Mouse (Mus musculus) left cerebral cortex, postnatal 25 days (tissue): Measurements from ENCODE around the gene Krtap10-4. TPM values are rescaled to one million over a fixed set of nuclear protein-coding genes. Genes with fewer than 3 reads are reported as not detected.
"Not testable (repeated sequence)": the region's sequence is repeated elsewhere in the genome, so short reads cannot be mapped to it uniquely, and the experiment has no call there.

Source experiments
- DNase-seq, 2 experiments: peaks; one replicate each; pipeline ENCODE4 v3.0.0; 2022; ENCODE audit warnings: low spot score in 2 of 2, mixed read lengths in 1 of 2
- intact Hi-C: fragments of 180-260 bp; cut with DNase I; formaldehyde crosslinking; loops from one replicate; pipeline ENCODE4 v1.15.1; 2025
- total RNA-seq, 2 experiments: library from RNA; stranded (reverse); gene quantifications; 2 replicates each; pipeline ENCODE4 v1.2.3; 2021

The Krtap10-4 gene
- total RNA-seq, 2 experiments from 2014 or later, result not detected

GRCm38 (mm10) chr10:77797677-77798076 is 29.2 kb downstream of the Krtap10-4 start:
- intact Hi-C loops, result no loop called here
- DNase-seq, result no peak

GRCm38 (mm10) chr10:77794976-77795375 is 31.9 kb downstream of the Krtap10-4 start, which contains the start of gene Gm9639:
Gene Gm9639 (minus strand): TSS chr10:77795076.
- intact Hi-C loops, result no loop called here
- no peak for DNase-seq

GRCm38 (mm10) chr10:77788621-77789020 is 38.3 kb downstream of the Krtap10-4 start:
- no peak for DNase-seq
- intact Hi-C loops, result no loop called here

- peak in 1 of 2 experiments; percentile 46 for DNase-seq
- intact Hi-C loops, result not testable (repeated sequence)
These were observed 39.0 kb downstream of the Krtap10-4 start, which contains the start of gene Gm7137 for GRCm38 (mm10) chr10:77787876-77788275. Gene Gm7137 (minus strand): TSS chr10:77788200.

GRCm38 (mm10) chr10:77783396-77783795 is 43.5 kb downstream of the Krtap10-4 start:
- DNase-seq, intact Hi-C loops: not testable (repeated sequence)

GRCm38 (mm10) chr10:77782442-77782841 is 44.5 kb downstream of the Krtap10-4 start, which contains the start of gene Gm3250:
Gene Gm3250 (minus strand): TSS chr10:77782542.
- intact Hi-C loops, DNase-seq: not testable (repeated sequence)

GRCm38 (mm10) chr10:77776844-77777243 is 50.1 kb downstream of the Krtap10-4 start, which contains the start of gene Gm7138:
Gene Gm7138 (minus strand): TSS chr10:77776944.
- DNase-seq, intact Hi-C loops: not testable (repeated sequence)

Other genes with a start within 250 kb of the Krtap10-4 start
- gene Pttg1ip, start 245.4 kb downstream of the Krtap10-4 start, total RNA-seq, result 10 to 100 TPM; 71.0 to 87.6 TPM
- gene Sumo3, start 221.0 kb downstream of the Krtap10-4 start, total RNA-seq, result 100 to 1,000 TPM; 133 to 140 TPM
- 10 to 100 TPM; 14.2 to 16.3 TPM for gene Gm49325, start 220.9 kb downstream of the Krtap10-4 start, total RNA-seq
- gene Ube2g2, start 204.8 kb downstream of the Krtap10-4 start, total RNA-seq, result 10 to 100 TPM; 43.7 to 51.3 TPM
- under 1 TPM in 1 of 2 experiments, not detected in 1; 0.14 TPM for gene Tspear, start 140.5 kb downstream of the Krtap10-4 start, total RNA-seq
- gene Gm19402, start 136.3 kb downstream of the Krtap10-4 start, total RNA-seq, result not detected
- not detected for gene Gm9508, start 129.9 kb downstream of the Krtap10-4 start, total RNA-seq
- not detected for gene Gm10272, start 120.5 kb downstream of the Krtap10-4 start, total RNA-seq
- gene Gm10024, start 115.6 kb downstream of the Krtap10-4 start, total RNA-seq, result not detected
- gene Gm10142, start 111.3 kb downstream of the Krtap10-4 start, total RNA-seq, result not detected
- not detected for gene Krtap12-1, start 106.5 kb downstream of the Krtap10-4 start, total RNA-seq
- not detected for gene Gm10100, start 100.6 kb downstream of the Krtap10-4 start, total RNA-seq
- gene Gm18596, start 84.5 kb downstream of the Krtap10-4 start, total RNA-seq, result not detected
- gene Gm9736, start 75.7 kb downstream of the Krtap10-4 start, total RNA-seq, result not detected
- gene Gm3233, start 67.4 kb downstream of the Krtap10-4 start, total RNA-seq, result not detected
- gene Gm3238, start 55.8 kb downstream of the Krtap10-4 start, total RNA-seq, result not detected
- not detected for gene Gm7138, start 50.2 kb downstream of the Krtap10-4 start, total RNA-seq
- not detected for gene Gm3250, start 44.6 kb downstream of the Krtap10-4 start, total RNA-seq
- not detected for gene Gm7137, start 38.9 kb downstream of the Krtap10-4 start, total RNA-seq
- gene Gm9639, start 32.0 kb downstream of the Krtap10-4 start, total RNA-seq, result not detected
- not detected for gene Gm19668, start 28.0 kb downstream of the Krtap10-4 start, total RNA-seq
- gene Gm9507, start 15.3 kb downstream of the Krtap10-4 start, total RNA-seq, result not detected
- not detected for gene Gm2696, start 12.4 kb downstream of the Krtap10-4 start, total RNA-seq
- not detected for gene Krtap10-10, start 8.9 kb upstream of the Krtap10-4 start, total RNA-seq
- gene Gm36176, start 19.7 kb upstream of the Krtap10-4 start, total RNA-seq, result not detected
- not detected for gene Gm10318, start 25.8 kb upstream of the Krtap10-4 start, total RNA-seq
- gene Gm3285, start 34.9 kb upstream of the Krtap10-4 start, total RNA-seq, result not detected
- gene Lrrc3, start 75.4 kb upstream of the Krtap10-4 start, total RNA-seq, result 10 to 100 TPM; 13.2 to 13.6 TPM
- 10 to 100 TPM; 32.3 to 44.9 TPM for gene Trpm2, start 143.5 kb upstream of the Krtap10-4 start, total RNA-seq
- gene 1810043G02Rik, start 151.4 kb upstream of the Krtap10-4 start, total RNA-seq, result 10 to 100 TPM; 30.3 to 34.7 TPM
- 100 to 1,000 TPM; 145 to 149 TPM for gene Pfkl, start 183.0 kb upstream of the Krtap10-4 start, total RNA-seq
- gene Dnmt3l, start 214.9 kb upstream of the Krtap10-4 start, total RNA-seq, result not detected
- gene Aire, start 216.5 kb upstream of the Krtap10-4 start, total RNA-seq, result not detected
- gene Icosl, start 242.2 kb upstream of the Krtap10-4 start, total RNA-seq, result 1 to 10 TPM; 1.6 to 1.9 TPM